Mouse (Mus musculus): Measurements from ENCODE around the gene Map2k3. TPM values are rescaled to one million over a fixed set of nuclear protein-coding genes. Genes with fewer than 3 reads are reported as not detected.

Gene Map2k3
- 20.5 TPM for total RNA-seq (2023)

DNA sequence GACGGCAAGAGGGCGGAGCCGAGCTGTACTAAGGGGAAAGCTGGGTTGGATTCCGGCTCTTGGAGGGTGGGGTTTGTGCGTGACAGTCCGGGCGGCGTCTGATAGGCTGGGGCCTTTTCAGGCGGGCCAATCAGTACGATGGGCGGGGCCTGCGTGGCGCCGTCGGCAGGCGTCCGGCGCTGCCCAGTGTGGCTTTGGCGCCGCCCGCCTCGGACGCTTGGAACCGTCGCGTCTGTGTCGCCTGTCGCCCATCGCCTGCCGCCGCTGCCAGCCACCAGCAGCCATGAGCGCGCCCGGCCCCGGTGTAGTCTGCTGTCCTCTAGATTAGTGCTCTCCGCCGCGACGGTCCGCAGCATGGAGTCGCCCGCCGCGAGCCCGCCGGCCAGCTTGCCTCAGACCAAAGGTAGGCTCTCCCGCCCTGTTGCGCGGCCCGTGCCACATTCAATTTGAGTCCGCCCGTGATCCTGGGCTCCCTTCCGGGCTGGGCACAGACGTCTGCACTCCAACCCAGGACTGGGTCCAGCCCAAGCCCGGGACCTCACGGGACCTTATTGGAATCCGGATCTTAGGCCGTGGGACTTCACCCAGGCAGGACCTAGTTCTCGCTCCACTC, at the start of gene Map2k3:
Gene Map2k3, plus strand, starts transcription at position 165 of the 613 bp plus-strand sequence.

DNA sequence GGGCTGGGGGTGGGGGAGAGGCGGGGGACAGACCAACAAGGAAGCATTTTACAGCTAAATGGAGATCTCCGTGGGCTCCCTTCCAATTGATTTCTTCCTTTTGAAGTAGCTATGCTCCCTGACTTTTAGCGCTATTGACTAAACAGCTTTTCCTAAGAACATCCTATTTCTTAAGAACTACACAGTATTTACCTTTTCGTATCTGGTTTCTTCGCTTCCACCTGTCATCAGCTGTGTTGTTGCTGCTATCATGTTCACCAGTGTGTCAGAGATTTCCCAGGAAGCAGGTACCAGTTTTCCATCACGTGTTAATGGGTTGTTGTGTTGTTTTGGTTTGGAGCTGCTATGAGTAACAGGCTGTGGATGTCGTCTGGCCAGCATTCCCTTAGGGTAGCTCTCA, 17.3 kb upstream of the Map2k3 start, which contains the start of gene Natd1:
Gene Natd1, minus strand, starts transcription at position 260 of the 400 bp plus-strand sequence.

Other genes with a start within 250 kb of the Map2k3 start
- 34.1 TPM for gene Llgl1, start 232.3 kb upstream of the Map2k3 start, total RNA-seq (2023)
- gene Flii, start 204.8 kb upstream of the Map2k3 start, total RNA-seq (2023): 165 TPM
- gene Mief2, start 203.6 kb upstream of the Map2k3 start, total RNA-seq (2023): 16.6 TPM
- gene Top3a, start 154.7 kb upstream of the Map2k3 start, total RNA-seq (2023): 27.6 TPM
- gene Smcr8, start 154.5 kb upstream of the Map2k3 start, total RNA-seq (2023): 87.4 TPM
- 6.9 TPM for gene Shmt1, start 120.3 kb upstream of the Map2k3 start, total RNA-seq (2023)
- 11.8 TPM for gene Dhrs7b, start 101.4 kb upstream of the Map2k3 start, total RNA-seq (2023)
- 23.5 TPM for gene Tmem11, start 52.8 kb upstream of the Map2k3 start, total RNA-seq (2023)
- gene Natd1, start 17.3 kb upstream of the Map2k3 start, total RNA-seq (2023): 8.8 TPM
- gene Kcnj12, start 90.5 kb downstream of the Map2k3 start, total RNA-seq (2023): not detected
- 19.8 TPM for gene Tnfrsf13b, start 194.7 kb downstream of the Map2k3 start, total RNA-seq (2023)
- 95.4 TPM for gene Usp22, start 243.0 kb downstream of the Map2k3 start, total RNA-seq (2023)

Data from CD8-positive naive resting alpha-beta T cell, adult 57 days (primary cell).